Mouse (Mus musculus) spleen, adult 12 weeks (tissue): ENCODE data around the gene Safb.
"Not testable (repeated sequence)": the region's sequence is repeated elsewhere in the genome, so short reads cannot be mapped to it uniquely, and the experiment has no call there.

ENCODE experiments used
- DNase-seq: peaks from one replicate; pipeline ENCODE4 v3.0.0; 2022; ENCODE audit warnings: low spot score

Safb gene

GRCm38 (mm10) chr17:56609452-56610171 is 25.0 kb downstream of the Safb start, which contains the start of gene 2410015M20Rik:
2410015M20Rik (minus strand) TSS chr17:56609771.
- peak; percentile 91 for DNase-seq

GRCm38 (mm10) chr17:56611323-56611722 is 26.7 kb downstream of the Safb start:
- DNase-seq, result no peak

- peak; percentile 52 for DNase-seq
Observed at GRCm38 (mm10) chr17:56611861-56612564, 27.4 kb downstream of the Safb start.

GRCm38 (mm10) chr17:56612565-56612939 is 27.9 kb downstream of the Safb start:
- not testable (repeated sequence) for DNase-seq

- peak; percentile 91 for DNase-seq
Observed at GRCm38 (mm10) chr17:56613236-56613844, 28.7 kb downstream of the Safb start, which contains the start of gene Rpl36. Rpl36 (plus strand) TSS chr17:56613416.

GRCm38 (mm10) chr17:56613893-56614292 is 29.3 kb downstream of the Safb start:
- DNase-seq, result peak; percentile 26

GRCm38 (mm10) chr17:56614391-56615135 is 29.9 kb downstream of the Safb start:
- DNase-seq, result no peak

GRCm38 (mm10) chr17:56615136-56615784 is 30.6 kb downstream of the Safb start:
- DNase-seq, result no peak

- no peak for DNase-seq
Observed at GRCm38 (mm10) chr17:56615792-56616191, 31.2 kb downstream of the Safb start.

GRCm38 (mm10) chr17:56616725-56617124 is 32.1 kb downstream of the Safb start:
- no peak for DNase-seq

- DNase-seq, result no peak
Observed at GRCm38 (mm10) chr17:56617628-56618027, 33.0 kb downstream of the Safb start.

- no peak for DNase-seq
Observed at GRCm38 (mm10) chr17:56625495-56625894, 40.9 kb downstream of the Safb start.

GRCm38 (mm10) chr17:56626260-56626659 is 41.6 kb downstream of the Safb start:
- peak; percentile 14 for DNase-seq

- peak; percentile 84 for DNase-seq
Observed at GRCm38 (mm10) chr17:56626754-56627470, 42.3 kb downstream of the Safb start, which contains the start of gene Lonp1. Lonp1 (minus strand) TSS chr17:56626887.

GRCm38 (mm10) chr17:56627530-56628277 is 43.1 kb downstream of the Safb start, which contains the start of gene Catsperd:
Catsperd (plus strand) TSS chr17:56628143.
- no peak for DNase-seq

- not testable (repeated sequence) for DNase-seq
Observed at GRCm38 (mm10) chr17:56629800-56630781, 45.5 kb downstream of the Safb start.

GRCm38 (mm10) chr17:56631807-56632206 is 47.2 kb downstream of the Safb start:
- DNase-seq, result no peak

- DNase-seq, result no peak
Observed at GRCm38 (mm10) chr17:56634023-56634422, 49.4 kb downstream of the Safb start.

GRCm38 (mm10) chr17:56643237-56643636 is 58.6 kb downstream of the Safb start:
- DNase-seq, result no peak
